Mouse (Mus musculus): ENCODE results near the gene Fgf6. TPM values are rescaled to one million over a fixed set of nuclear protein-coding genes. Genes with fewer than 3 reads are reported as not detected.

Fgf6 gene
- total RNA-seq, 2 experiments from 2014 or later, result 0.11 to 0.68 TPM

Other genes with a start within 250 kb of the Fgf6 start
- gene Ndufa9, start 166.4 kb upstream of the Fgf6 start, total RNA-seq (2021), result 100 to 1,000 TPM; 176 to 196 TPM
- gene Akap3, start 162.5 kb upstream of the Fgf6 start, total RNA-seq (2021), result not detected
- gene Dyrk4, start 93.7 kb upstream of the Fgf6 start, total RNA-seq (2021), result not detected
- gene Rad51ap1, start 76.0 kb upstream of the Fgf6 start, total RNA-seq (2021), result 10 to 100 TPM; 18.5 to 19.7 TPM
- 10 to 100 TPM; 20.6 to 23.3 TPM for gene D6Wsu163e, start 75.6 kb upstream of the Fgf6 start, total RNA-seq (2021)
- gene Fgf23, start 57.3 kb downstream of the Fgf6 start, total RNA-seq (2021), result not detected
- gene Tigar, start 94.0 kb downstream of the Fgf6 start, total RNA-seq (2021), result 10 to 100 TPM; 13.5 to 13.7 TPM
- gene Ccnd2, start 136.6 kb downstream of the Fgf6 start, total RNA-seq (2021), result 100 to 1,000 TPM; 267 to 278 TPM

Measured in adrenal gland, postnatal 4 days (tissue).